Mouse (Mus musculus) ovary, postnatal 14 days (tissue): Measurements from ENCODE around the gene Svbp.

Experiments
- DNase-seq: peaks from one replicate; pipeline ENCODE4 v3.0.0; 2022; ENCODE audit warnings: low spot score

Gene Svbp

GRCm38 (mm10) chr4:119190618-119191017 is 4.5 kb upstream of the Svbp start:
- no peak for DNase-seq

GRCm38 (mm10) chr4:119191273-119191672 is 3.8 kb upstream of the Svbp start:
- DNase-seq, result no peak

- no peak for DNase-seq
Measured at GRCm38 (mm10) chr4:119192757-119193156, 2.3 kb upstream of the Svbp start.

DNA sequence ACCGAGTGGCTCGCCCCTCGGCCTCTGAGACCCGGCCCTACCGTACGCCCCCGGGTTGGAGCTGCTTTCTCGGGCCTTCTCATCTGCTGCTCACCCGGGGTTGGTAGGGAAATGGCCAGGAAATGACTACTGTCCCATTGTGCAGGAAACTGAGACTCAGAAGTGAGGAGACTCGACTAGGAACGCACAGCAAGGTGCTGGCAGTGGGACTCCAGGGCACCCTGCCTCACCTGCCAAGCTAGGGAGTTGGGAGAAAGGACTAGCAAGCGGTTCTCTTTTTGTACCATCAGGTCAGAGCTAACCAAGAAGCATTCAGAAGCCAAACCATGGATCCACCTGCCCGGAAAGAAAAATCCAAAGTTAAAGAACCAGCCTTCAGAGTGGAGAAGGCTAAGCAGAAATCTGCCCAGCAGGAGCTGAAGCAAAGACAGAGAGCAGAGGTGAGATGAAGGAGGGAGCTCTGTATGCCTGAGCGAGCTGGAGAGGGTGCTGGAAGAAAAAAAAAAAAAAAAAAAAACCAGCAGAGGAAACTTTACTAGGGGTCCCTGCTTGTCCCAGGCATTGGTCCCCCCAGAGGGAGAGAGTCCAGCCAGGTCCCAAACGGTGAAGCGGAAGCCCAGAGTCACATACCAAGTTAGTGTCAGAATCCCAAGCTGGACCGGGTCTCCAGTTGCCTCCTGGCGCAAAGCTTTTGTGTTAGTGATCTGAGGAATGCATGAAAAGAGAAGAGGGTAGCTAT is 645 bp downstream of the Svbp start:
- peak; percentile 13 for DNase-seq

DNA sequence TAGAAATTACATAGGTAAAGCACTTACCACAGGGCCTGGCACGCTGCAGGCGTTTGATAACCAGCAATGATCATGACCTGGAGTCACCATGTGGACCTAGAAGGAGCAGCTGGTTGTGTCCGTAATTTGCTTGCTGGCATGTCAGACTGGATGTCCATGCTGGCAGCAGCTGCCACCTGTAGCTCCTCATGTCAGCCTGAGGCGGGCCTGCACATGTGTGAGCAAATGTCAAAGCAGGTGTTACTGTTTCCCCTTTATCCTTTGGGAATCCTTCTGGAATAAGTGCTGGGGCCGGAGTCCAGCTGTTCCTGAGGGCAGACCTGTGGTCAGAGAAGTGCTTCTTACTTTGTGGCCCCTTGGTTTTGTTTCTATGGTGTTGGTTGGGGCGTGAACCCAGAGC is 3.0 kb downstream of the Svbp start:
- DNase-seq, result no peak

DNA sequence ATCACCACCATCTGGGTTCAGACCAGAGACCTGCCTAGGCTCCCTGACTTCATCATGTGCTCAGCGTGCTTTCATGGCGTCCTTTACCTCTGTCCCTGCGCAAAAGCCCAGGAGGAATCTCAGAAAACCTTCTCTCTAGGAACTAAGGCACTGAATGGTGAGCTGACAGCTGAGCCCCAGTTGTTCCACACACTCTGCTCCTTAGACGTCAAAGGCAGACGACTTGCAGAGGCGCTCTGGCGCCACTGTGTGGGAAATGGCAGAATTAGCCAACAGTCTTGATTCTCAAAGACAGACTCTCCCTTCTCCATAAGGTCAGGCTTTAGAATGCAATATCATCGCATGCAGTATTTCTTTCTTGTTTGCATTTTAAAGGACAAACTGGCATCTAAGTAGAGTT is 9.6 kb downstream of the Svbp start:
- peak; percentile 35 for DNase-seq

- DNase-seq, result no peak
Measured at GRCm38 (mm10) chr4:119216667-119217066, 21.6 kb downstream of the Svbp start.

GRCm38 (mm10) chr4:119218169-119218568 is 23.1 kb downstream of the Svbp start, which contains the start of gene Tmem269:
TSS of gene Tmem269 (minus strand) at chr4:119218217.
- no peak for DNase-seq

GRCm38 (mm10) chr4:119223696-119224095 is 28.6 kb downstream of the Svbp start:
- no peak for DNase-seq

- DNase-seq, result no peak
Measured at GRCm38 (mm10) chr4:119224534-119224933, 29.4 kb downstream of the Svbp start.

DNA sequence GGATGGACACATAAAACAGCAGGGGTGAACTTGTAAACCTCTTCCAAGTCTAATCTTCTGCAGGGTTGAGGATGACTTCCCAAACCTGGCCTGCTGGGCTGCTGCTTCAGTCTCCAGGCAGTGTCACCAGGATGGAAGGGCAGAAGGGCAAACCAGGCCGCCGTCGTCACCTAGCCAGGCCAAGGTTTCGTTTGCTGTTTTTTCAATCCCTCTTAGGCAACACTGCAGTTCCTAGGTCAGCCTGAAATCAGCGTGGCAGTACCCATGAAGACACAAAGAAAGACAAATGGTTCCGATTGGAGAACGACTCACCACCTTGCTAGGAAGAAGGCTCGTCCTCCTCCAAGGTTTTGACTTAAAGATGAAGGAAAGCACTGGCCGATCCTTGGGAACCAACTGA is 30.6 kb downstream of the Svbp start:
- DNase-seq, result no peak

DNA sequence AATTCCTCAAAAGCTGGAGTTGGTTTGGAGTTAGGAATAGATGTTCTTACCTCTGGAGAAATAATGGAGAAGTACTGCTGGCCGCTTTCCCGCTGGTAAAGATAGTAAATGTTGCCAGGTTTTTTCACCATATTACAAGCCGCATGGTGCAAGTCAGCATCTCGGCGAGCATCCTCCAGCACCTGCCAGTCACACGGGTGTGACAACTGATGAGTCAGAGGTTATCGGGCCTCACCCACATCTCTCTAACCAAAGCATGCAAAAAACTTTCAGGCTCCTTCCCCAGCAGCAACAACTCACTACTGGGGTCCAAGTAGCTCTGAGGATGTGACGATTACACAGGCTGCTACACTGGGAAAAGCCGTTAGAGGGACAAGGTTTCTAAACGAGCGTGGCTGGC is 31.6 kb downstream of the Svbp start:
- DNase-seq, result no peak

- peak; percentile 97 for DNase-seq
Measured at GRCm38 (mm10) chr4:119232410-119233255, 37.5 kb downstream of the Svbp start, which contains the start of the genes AU022252 and P3h1. TSS of gene AU022252 (minus strand) at chr4:119232712. TSS of gene P3h1 (plus strand) at chr4:119232915.

DNA sequence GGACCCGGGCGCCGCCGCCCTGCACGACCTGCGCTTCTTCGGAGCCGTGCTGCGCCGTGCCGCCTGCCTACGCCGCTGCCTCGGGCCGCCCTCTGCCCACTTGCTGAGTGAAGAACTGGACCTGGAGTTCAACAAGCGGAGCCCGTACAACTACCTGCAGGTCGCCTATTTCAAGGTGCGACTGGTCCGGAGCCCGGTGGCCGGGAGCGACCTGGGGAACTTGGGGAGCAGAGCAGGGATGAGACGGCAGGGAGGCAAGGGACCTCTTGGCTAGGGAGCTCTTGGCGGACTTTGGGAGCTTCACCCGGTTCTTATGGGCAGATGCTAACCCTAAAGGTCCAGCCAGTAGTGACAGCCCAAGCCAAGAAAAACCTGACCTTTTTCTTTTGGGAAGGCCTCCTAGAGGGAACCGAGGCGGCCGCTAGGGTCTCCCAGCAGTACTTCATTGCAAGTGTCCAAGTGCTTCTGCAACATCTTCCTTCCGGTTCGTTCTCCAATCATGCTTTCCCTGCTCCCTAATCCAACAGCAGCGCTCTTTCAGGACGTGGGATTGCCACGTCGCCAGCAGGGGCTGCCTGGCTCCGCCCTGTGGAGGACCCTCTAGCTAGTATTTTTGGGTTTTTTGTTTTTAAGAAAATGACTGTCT is 38.3 kb downstream of the Svbp start:
- peak; percentile 31 for DNase-seq

DNA sequence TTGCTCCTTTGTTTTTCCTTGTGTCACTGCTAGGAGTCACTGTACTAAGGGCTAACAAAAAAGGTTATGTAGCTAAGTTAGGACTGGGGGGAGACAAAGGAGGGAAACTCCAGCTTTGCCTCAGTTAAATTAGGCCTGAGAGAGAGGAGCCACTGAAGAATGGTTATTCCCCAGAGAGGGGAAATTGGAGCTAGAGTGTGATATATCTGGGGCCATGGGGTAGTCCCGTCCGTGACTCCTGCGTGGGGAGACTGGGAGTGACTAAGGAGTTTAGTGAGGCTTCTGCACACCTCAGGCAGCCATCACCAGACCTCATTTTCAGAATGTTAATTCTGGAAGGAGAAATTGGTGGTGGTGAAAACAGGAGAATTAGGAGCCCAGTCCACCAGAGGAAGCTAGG is 39.2 kb downstream of the Svbp start:
- DNase-seq, result no peak

DNA sequence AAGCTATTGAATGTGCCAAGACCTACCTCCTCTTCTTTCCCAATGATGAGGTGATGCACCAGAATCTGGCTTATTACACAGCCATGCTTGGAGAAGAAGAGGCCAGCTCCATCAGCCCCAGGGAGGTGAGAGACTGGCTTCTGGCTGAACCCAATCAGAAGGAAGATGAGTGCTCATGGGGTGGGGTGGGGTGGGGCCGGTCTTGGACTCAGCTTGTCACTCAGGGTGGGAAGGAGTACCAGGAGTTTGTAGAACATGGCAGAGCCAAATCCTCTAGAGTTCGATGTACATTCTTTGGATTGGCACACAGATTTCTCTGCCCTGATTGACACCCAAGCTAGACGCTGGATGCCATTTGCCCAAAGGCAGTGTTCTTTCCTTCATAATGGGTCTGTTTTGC is 43.6 kb downstream of the Svbp start:
- no peak for DNase-seq

GRCm38 (mm10) chr4:119239181-119239682 is 44.1 kb downstream of the Svbp start:
- peak; percentile 33 for DNase-seq

- peak; percentile 23 for DNase-seq
Measured at GRCm38 (mm10) chr4:119241664-119242063, 46.6 kb downstream of the Svbp start.

DNA sequence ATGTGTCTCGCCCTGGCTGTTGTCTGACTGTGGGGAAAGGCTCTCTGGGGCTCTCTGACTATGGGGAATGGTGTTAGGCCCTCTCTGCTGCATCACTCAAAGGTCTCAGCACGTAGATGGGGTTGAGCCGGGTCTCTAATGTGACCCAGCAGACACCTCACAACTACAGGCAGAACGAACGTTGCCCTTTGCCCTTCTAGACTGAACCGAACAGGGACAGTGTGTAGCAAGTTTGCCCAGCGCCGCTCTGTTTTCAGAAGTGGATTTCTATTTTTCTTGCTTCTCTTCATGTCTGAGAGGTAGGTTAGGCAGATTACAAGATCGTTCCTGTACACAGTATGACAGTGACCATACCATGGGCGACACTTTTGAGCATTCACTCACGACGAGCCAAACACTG is 47.5 kb downstream of the Svbp start:
- DNase-seq, result no peak

- peak; percentile 15 for DNase-seq
Measured at GRCm38 (mm10) chr4:119244468-119245240, 49.5 kb downstream of the Svbp start.

DNA sequence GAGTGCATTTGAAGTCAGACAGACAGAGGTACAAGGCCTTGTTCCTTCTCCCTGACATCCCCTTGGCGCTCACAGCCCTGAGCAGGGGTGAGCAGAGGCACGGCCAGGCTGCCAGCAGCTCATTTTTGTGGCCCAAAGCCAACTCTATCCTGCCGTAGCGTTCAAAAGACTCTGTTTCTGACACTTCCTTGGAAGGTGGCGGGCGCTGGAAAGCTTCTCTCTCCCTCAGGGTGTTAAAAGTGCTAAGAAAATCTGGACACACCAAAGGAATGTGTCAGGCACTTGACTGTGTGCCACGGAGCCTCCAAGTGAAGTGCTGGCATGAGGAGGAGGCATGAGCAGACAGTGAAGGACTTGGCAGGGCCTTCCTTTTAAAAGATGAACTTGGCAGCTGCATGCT is 50.5 kb downstream of the Svbp start:
- DNase-seq, result peak; percentile 42

GRCm38 (mm10) chr4:119245961-119246360 is 50.9 kb downstream of the Svbp start:
- DNase-seq, result no peak
